Mouse (Mus musculus) lung, postnatal 4 days (tissue): ENCODE results near the gene Zfp457.
"Not testable (repeated sequence)": the region's sequence is repeated elsewhere in the genome, so short reads cannot be mapped to it uniquely, and the experiment has no call there.

Source experiments
- DNase-seq, 2 experiments: peaks; one replicate each; pipeline ENCODE4 v3.0.0; 2021

The Zfp457 gene

GRCm38 (mm10) chr13:67305822-67306672, at the start of gene Zfp457:
TSS of gene Zfp457 (minus strand) at chr13:67306485.
- peak; percentile 73 to 89 for DNase-seq

GRCm38 (mm10) chr13:67351854-67352253, 45.6 kb upstream of the Zfp457 start:
- no peak for DNase-seq

- no peak for DNase-seq
These were observed 37.1 kb upstream of the Zfp457 start for GRCm38 (mm10) chr13:67343422-67343821.

- DNase-seq = no peak
These were observed 26.6 kb upstream of the Zfp457 start for GRCm38 (mm10) chr13:67332877-67333276.

GRCm38 (mm10) chr13:67332019-67332724, 25.9 kb upstream of the Zfp457 start, which contains the start of gene Zfp595:
TSS of gene Zfp595 (minus strand) at chr13:67332570.
- peak; percentile 80 to 90 for DNase-seq

GRCm38 (mm10) chr13:67306718-67307117, 433 bp upstream of the Zfp457 start:
- no peak for DNase-seq

- DNase-seq = peak in 1 of 2 experiments; percentile 17
These were observed 28.0 kb downstream of the Zfp457 start, which contains the start of gene Zfp458 for GRCm38 (mm10) chr13:67278314-67278713. TSS of gene Zfp458 (minus strand) at chr13:67278466.

GRCm38 (mm10) chr13:67269383-67270065, 36.8 kb downstream of the Zfp457 start:
- DNase-seq = not testable (repeated sequence)

GRCm38 (mm10) chr13:67268568-67269369, 37.5 kb downstream of the Zfp457 start:
- peak; percentile 50 to 78 for DNase-seq
